Mouse (Mus musculus) lung, adult 18-20 months (tissue): ENCODE results near the gene Ezr.

Experiments used
- DNase-seq, 2 experiments: peaks; one replicate each; pipeline ENCODE4 v3.0.0; 2022; ENCODE audit warnings: mixed read lengths in 2 of 2

Ezr gene

GRCm38 (mm10) chr17:6766823-6767222 lies 15.8 kb downstream of the Ezr start:
- DNase-seq, result no peak

GRCm38 (mm10) chr17:6765886-6766285 lies 16.7 kb downstream of the Ezr start:
- no peak for DNase-seq

GRCm38 (mm10) chr17:6764730-6765129 lies 17.9 kb downstream of the Ezr start:
- no peak for DNase-seq

- no peak for DNase-seq
These were observed 18.4 kb downstream of the Ezr start for GRCm38 (mm10) chr17:6764227-6764593.

- DNase-seq, result no peak
These were observed 18.9 kb downstream of the Ezr start for GRCm38 (mm10) chr17:6763513-6764226.

DNA sequence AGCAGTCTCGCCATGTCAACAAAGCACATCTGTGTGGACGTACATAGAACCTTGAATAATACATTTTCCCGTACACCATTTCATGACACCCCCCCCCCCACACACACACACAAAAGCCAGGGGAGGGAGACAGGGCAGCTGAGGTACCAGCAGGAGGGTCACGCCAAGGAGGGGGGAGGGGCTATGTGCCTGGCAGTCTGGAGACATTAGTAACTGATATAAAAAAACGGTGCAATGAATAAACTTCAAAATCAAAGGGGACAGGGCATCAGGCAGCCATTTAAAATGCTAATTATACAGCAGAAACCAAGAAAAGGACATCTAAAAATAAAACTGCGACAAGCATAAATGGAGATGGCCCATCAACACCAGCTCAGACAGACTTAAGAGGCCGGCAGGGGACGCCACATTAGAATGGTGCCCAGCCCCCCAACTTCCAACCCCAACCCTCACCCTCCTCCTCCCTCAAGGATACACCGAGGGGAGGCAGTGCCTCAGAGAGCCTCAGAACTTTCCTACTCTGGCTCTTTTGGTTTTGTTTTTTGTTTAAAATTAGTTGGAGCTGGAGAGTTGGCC lies 22.8 kb downstream of the Ezr start:
- DNase-seq, result no peak

- DNase-seq, result no peak
These were observed 23.7 kb downstream of the Ezr start for GRCm38 (mm10) chr17:6758845-6759244.

GRCm38 (mm10) chr17:6757902-6758301 lies 24.7 kb downstream of the Ezr start:
- no peak for DNase-seq

DNA sequence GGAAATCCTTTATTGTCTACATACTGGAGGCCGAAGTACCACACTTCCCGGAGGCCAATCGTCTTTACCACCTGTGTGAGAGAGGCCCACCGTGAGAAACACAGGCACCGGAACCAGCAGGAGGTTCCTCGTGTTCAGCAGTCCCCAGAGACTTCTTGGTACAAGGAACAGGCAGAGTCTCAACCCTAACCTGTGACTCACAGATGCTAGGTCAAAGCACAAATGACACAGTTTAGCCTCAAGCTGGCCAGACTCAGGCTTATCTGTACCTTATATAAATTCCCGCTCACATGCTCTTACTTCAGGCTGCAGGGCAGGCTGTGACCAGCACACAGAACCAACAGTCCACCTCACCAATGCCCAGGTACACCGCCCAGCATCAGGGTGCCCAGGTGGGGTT lies 26.7 kb downstream of the Ezr start:
- no peak for DNase-seq

- no peak for DNase-seq
These were observed 27.4 kb downstream of the Ezr start for GRCm38 (mm10) chr17:6755176-6755575.

DNA sequence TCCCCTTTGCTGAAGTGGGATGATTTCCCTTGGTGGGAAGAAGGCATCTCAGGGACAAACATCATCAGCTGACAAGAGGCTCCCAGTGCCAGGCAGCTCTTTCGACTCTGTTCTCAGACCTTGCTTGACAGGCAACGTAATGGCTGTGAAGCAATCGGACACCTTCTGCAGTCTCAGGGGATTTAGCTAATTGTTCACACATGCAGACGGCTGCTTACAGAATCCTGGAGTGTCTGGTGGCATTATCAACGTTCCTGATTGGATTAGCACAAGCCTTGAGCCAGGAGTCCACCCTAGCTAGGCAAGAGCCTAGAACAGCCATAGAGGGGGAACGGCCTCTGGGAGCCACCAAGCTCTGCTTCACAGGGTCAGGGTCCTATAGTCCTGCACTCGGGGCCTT lies 30.2 kb downstream of the Ezr start:
- DNase-seq, result no peak

DNA sequence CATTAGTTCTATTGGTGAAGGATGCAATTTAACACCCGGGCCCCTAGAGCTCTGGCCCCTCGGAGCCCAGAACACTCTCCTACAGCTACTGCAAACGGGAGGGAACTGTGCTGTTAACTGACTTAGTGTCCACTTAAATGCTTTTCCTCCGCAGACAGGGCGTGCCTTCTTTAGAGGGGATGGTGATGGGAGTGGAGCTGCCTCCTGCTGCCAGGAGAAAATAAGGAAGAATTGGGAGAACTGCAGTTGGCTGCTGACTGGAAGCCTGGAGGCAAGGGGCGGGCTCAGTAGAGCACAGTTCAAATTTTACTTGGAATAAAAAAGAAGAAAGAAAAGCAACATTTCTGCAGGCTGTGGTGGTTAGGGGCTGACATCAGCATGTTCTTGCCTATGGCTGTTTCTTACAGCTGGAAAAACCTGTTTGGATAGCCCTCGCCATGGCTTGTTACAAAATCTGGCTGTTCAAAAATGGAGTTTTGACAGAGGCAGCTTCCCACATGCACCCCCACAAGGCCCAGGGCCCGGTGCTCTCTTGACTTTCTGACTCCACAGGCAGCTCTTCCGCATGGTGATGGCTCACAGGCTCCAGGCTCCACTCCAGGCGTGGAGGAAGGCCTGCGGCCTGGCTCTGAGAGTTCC lies 31.2 kb downstream of the Ezr start:
- DNase-seq, result peak; percentile 55 to 76

DNA sequence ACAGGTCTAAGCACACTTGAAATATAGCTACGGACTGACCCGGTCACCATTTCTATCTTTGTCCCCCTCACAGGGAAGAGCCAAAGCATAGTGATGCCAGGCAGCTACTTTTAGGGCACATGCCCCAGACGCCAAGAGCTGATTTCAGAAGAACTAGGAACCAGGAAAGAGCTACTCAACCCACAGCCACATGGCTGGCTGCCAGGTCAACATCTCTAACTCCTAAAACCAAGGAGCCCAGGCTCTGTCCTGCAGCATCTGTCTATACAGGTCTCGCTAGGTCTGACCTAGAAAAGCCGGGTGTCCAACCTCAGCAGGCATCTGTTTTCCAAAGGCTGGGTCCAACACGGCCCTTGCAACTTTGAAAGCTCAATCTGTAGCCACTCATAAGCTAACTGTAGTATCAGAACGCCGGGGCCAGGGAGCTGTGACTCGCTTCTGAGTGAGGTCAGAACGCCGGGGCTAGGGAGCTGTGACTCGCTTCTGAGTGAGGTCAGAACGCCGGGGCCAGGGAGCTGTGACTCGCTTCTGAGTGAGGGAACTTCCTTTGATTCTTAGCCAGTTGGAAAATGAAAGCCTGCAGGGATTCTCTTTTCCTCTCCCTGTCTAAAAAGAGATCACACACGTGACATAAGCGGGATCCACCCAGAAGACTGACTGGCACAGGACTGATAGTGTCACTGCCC lies 33.7 kb downstream of the Ezr start:
- DNase-seq, result peak; percentile 58 to 62

DNA sequence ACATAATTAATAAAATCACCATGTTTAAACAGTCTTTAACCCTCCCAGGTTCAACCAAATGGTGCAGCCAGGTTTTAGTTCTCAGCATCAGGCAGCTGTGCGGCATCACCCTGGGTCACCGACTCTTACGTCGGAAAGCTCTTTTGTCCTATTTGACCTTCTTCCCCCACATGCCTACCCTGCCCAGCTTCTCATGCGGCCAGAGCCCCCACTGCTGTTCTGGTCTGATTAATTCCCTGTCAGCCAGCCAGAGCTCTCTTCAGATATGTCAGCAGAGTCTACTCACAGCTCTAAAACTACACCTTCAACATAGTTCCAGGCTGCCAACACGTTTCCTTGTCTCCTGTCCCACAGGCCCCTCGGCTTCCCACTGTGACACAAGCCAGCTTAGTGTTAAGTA lies 35.1 kb downstream of the Ezr start:
- no peak for DNase-seq

DNA sequence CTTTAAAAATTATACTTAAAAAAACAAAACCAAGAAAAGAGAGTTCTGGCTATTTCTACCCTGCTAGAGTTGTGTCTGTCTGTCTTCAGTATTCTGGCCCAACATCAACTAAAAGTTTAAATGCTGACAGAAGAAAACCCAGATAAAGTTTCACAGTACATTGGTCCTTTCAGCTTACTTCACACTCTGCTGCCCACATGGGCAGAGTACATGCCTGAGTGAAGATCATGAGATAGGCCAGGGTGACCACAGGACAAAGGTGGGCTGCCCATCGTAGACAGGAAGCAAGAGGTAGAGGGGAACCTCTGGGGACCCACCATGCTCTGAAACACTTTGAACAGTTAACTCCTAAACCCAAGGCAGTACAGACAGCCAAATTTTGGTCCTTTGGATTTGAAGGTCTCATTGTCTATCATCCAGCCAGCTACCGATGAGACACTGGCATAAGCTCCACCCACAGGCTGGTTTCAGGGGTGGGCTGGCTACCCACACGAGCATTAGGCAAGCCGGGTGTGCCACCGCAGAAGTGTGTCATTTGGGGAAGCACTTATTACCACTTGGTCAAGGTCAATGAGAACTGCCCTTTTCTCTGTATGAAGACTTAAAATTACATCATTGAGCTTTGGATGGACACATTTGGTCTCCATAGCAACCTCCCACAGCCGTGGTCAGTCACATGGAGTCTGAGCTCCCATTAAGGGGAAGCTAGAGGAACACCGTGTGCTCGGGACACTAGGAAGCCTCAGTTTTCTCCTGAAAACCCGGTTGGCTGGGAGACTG lies 35.9 kb downstream of the Ezr start:
- peak; percentile 75 to 83 for DNase-seq

DNA sequence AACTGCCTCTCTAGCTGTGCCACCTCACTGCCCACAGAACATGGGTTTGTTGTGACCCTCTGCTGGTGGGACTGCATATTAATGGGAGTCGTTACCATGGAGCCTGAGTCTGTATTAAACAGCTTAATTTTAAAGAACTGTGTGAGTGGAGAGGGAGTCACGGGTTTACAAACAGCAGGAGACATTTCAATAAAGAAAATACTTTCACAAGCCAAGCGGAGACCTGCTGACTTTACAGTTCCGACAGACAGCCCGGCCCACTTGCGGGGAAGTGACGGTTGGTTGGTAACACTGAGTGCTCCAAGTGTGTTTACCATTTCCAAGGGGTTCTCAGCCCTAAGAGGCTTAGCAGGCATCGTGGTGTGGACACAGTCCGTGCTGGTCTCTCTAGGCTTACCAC lies 36.6 kb downstream of the Ezr start:
- peak; percentile 73 to 82 for DNase-seq

DNA sequence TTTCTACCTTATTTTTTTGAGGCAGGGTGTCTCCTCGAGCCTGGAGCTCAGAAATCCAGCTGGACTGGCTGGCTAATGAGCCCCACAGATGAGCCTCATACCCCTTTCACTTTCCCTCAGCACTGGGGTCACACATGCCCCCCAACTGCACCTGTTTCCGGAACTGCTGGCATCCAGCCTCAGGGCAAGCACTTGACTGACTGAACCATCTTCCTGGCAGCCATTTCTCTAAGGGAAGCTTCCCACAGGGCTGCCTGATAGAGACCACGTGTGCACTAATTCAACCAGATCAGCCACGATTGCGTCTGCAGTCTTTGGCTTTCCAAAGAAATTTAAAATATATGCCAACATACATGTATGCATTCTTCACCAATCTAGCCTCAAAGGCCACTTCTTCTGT lies 37.1 kb downstream of the Ezr start:
- DNase-seq, result peak in 1 of 2 experiments; percentile 11

DNA sequence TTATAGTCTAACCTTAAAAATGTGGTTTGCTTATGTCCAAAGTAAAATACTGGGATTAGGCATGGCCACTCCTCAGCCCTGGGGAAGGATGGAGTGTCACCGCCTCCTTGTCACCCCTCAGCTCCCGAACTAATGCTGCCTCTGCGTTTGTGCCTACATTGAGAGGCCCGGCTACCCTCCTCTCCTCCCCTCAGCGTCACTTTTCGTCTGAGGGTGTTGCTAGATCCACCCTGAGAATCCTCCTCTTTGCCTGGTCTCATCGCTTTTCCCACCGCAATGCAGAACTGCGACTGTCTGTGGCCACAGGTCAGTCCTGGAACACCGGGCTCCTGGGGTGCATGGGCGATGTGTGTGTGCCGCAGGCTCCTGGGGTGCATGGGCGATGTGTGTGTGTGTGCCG lies 37.7 kb downstream of the Ezr start:
- DNase-seq, result peak in 1 of 2 experiments; percentile 3

DNA sequence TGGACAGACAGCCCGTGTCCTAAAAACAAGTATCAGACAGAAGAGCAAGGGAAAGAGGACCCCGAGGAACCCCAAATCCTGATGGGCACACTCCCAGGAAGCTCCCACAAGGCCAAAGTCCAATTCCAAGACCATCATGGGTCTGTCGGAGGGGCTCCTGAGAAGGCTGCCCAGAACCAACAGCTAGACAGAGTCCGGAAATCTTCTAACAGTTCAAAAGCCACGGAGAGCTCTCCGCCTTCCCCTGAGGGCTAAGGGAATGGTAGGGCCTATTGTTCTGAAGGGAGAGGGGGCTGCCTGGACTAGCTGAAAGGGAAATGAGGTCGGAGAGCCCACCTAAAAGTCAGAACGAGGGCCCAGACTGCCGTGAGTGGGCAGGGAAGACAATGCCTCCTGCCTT lies 38.2 kb downstream of the Ezr start:
- peak in 1 of 2 experiments; percentile 2 for DNase-seq

GRCm38 (mm10) chr17:6743787-6744239 lies 38.8 kb downstream of the Ezr start:
- DNase-seq, result peak in 1 of 2 experiments; percentile 39

DNA sequence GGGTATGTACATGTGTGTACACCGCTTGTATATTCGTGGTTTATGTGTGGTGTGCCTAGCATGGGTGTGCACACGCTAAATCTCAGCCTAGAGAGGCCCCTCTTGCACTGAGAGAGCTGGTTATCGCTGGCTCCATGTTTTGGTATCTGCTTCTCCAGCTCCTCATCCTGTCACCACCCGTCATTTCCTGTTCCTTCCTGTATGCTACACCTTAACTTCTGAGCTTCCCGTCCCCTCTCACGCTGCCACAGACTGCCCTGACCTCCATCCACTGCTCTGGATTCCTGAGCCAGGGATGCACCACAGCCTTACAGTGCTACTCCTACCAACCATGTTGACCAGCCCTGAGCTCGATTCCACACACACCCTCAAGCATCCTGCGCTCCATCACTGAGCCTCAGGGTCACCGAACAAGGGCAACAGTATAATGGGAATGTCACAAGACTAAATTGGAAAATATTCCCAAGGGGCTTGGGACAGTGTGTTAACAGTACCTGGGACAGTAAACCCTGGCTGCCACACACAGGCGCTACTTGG lies 39.5 kb downstream of the Ezr start:
- peak in 1 of 2 experiments; percentile 3 for DNase-seq
